Mouse (Mus musculus) gastrocnemius, adult 18-20 months (tissue): ENCODE measurements around the gene Gm7879. TPM values are rescaled to one million over a fixed set of nuclear protein-coding genes. Genes with fewer than 3 reads are reported as not detected.
"Not testable (repeated sequence)": the region's sequence is repeated elsewhere in the genome, so short reads cannot be mapped to it uniquely, and the experiment has no call there.

Experiments
- DNase-seq: peaks from one replicate; pipeline ENCODE4 v3.0.0; 2021; ENCODE audit warnings: low spot score
- long read RNA-seq, 2 experiments: library from polyadenylated mRNA; stranded (forward); transcript quantifications; one replicate each; pipeline ENCODE4 v2.0.0; 2021
- total RNA-seq, 2 experiments: library from RNA; stranded (reverse); gene quantifications; 2 replicates each; pipeline ENCODE4 v1.2.3; 2021

The Gm7879 gene
- total RNA-seq = 1 to 10 TPM; 6.3 to 6.8 TPM
- long read RNA-seq, experiment 1, partial matches to known transcripts = 0 of 4 reads
- long read RNA-seq, experiment 1, other reads (novel, unspliced or antisense) = 0 of 4 reads
- long read RNA-seq, experiment 2 = 0 reads

- not testable (repeated sequence) for DNase-seq
Measured at GRCm38 (mm10) chr5:43912844-43913243, at the start of gene Gm7879. Gm7879 (plus strand) TSS chr5:43913144.

DNA sequence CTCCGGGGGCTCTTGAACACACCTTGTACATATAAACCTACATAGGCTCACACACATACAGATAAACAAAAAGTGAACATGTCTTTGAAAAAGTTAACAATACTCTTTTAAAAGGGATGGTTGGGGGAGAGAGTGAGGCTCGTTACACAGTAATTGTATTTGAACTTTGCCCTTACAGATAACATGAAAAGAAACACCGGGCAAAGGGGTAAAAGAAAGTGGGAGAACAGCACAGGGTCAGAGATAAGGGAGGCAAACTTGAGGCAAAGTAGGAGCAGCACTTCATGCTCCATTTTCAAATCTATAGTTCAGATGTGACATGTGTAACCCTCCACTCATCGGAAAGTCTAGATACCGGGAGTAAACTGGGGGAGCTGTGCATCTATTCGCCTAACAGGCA, 49.3 kb upstream of the Gm7879 start:
- DNase-seq = no peak

- no peak for DNase-seq
Measured at GRCm38 (mm10) chr5:43865316-43865715, 47.6 kb upstream of the Gm7879 start.

- no peak for DNase-seq
Measured at GRCm38 (mm10) chr5:43868253-43868652, 44.7 kb upstream of the Gm7879 start, which contains the start of gene Cd38. Cd38 (plus strand) TSS chr5:43868553.

GRCm38 (mm10) chr5:43868711-43869600, 44.0 kb upstream of the Gm7879 start:
- DNase-seq = no peak

- DNase-seq = no peak
Measured at GRCm38 (mm10) chr5:43871845-43872244, 41.1 kb upstream of the Gm7879 start.

DNA sequence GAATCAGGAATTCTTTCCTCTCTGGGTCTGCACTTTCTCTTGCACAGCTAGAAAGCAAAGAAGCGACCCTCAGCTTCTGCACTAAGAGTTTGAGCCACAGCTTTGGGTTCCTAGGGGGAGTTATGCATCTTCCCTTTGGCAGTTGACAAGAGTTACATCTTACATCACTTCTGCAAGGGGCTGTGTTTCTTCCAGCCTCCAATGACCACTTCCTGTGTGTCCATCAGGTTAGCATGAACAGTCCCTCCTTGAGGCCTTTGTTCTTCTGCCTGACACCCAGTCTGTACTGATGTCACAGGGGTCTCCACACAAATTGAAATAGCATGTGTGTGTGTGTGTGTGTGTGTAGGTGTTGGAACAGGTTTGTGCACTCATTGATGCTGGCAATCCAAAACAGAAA, 40.3 kb upstream of the Gm7879 start:
- DNase-seq = no peak

DNA sequence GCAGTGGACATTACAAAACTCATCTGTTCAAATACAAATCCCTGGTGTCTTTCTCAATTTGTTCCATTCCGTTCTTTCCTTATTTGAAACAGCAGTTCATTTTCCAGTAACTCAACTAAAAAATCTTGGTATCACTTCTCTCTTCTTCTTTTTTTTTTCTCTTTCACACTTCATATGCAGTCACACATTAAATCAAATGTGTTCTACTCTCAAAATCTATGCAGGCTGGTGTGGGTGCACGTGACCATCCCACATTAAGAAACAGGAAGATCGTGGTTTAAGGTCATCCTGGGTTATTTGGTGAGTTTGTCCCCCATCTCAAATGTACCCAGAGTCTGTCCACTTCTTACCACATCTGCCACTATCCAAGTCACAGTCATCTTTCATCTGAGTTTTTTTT, 30.9 kb upstream of the Gm7879 start:
- no peak for DNase-seq

DNA sequence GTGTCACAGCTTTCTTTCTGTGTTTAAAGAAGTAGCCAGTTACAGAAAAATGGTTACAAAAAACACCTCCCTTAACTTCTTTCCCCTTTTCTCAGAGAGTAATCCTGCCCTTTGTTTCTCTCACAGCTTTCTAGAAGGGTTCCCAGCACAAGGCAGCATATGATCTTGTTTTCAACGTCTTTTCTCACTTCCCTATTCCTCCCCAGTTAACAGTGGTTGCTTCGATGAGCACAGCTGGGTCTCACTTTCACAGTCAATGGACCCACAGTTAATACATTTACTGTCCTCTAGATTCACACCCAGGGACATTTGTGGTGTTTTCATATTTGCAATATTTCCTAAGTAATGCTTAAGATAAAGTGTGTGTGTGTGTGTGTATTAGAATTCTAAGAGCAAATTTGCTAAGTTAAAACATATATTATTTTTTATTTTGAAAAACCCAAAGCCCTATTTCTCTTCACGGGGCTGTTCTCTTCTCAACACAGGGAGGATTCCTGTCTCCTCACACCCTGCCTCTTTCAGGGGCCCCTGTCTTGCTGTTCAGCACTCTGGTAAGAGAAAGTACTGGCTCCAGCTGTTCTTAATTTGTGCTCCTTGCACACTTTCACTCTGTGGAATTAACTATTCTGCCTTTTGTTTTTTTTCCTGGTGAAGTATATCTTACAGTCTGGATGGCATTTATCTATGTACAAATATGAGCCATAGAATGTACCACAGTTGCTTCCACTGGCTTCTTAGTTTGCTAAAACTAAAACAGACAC, 27.7 kb upstream of the Gm7879 start:
- DNase-seq = no peak

- peak; percentile 10 for DNase-seq
Measured at GRCm38 (mm10) chr5:43892386-43892785, 20.6 kb upstream of the Gm7879 start.

GRCm38 (mm10) chr5:43894113-43894512, 18.8 kb upstream of the Gm7879 start:
- DNase-seq = peak; percentile 68

DNA sequence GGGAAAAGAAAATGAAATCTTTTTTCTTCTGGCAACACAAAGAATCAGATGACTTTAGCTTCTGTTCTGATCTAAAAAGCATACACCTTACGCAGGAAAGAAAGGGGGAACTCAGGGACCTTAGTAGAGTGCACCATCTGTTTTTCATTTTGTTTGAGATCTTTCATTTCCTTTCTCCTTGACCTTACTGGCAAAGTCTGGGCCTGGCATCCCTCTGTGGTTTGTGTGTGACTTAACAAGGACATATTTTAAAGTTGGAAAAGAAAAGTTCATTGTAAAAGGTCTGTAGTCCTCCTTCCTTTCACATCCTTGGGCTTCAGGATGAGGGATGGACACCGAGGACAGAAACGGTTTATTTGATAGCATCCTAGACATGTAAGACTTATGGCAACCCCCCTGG, 17.0 kb upstream of the Gm7879 start:
- DNase-seq = no peak

DNA sequence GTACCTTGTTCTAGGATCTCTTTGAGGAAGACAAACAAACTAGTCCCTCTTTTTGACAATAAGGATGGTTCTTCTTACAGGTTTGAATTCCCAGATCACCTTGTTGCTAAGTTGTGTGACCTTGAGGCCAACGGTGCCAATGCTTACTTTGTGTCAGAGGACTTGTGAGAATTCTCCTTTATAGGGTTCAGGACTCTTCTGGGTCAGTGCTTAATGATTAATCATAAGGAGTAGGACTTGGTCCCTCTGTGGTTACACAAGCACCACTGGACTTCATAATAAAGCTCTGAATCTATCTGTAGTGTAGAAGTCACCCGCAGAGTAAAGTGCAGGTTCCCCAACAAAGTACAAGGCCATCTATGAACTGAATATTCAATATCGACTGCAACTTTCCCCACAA, 8.3 kb upstream of the Gm7879 start:
- no peak for DNase-seq

DNA sequence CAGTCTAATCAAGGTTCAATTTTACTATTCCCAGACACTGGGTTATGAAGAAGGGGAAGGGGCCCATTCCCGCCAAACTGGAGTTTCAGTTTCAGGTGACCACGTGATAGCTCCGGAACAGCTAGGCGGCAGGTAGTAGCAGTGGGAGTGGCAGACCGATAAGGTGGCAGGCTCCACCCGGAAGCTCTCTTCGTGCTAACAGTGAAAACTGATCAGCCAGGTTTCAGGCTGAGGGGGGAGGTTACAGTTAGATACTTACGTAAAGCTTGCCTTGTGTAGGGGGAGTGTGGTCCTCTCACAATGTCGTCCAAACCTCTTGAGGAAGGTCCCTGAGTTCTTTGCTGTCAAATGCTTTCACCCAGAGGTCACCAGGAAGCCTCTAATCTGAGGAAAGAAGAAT, 3.7 kb upstream of the Gm7879 start:
- DNase-seq = no peak

DNA sequence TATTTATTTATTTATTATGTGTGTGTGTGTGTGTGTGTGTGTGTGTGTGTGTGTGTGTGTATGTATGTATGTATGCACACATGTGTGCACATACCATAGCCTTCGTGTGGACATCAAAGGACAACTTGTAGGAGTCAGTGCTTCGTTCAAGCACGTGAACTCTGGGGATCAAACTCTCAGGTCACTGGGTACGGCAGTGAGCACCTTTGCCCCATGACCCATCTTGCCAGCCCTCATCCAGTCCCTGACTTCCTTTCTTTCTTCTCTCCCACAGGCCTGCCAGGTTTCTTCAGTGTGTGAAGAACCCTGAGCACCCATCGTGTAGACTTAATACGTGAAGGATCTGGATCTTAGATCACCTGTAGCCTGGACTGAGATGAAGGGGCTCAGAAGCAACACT, 2.9 kb upstream of the Gm7879 start:
- no peak for DNase-seq

GRCm38 (mm10) chr5:43915261-43915886, 2.4 kb downstream of the Gm7879 start:
- no peak for DNase-seq

DNA sequence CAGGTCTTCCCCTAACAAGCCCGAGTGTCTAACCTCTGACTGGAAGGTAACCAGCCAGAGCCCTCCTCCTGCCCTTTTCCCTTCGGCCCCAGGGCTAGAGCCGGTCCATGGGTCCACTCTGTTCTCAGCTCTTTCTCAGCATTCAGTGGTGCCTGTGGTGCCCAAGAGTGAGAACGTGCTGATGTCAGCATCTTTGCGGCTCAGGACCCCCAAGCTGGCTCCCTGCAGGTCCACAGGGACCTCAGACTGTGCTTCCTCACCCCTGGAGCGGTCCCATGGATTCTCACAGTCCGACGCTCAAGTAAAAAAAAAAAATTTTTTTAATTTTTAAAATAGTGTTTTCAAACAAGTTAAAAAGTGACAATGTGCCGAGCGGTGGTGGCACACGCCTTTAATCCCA, 8.9 kb downstream of the Gm7879 start:
- no peak for DNase-seq

DNA sequence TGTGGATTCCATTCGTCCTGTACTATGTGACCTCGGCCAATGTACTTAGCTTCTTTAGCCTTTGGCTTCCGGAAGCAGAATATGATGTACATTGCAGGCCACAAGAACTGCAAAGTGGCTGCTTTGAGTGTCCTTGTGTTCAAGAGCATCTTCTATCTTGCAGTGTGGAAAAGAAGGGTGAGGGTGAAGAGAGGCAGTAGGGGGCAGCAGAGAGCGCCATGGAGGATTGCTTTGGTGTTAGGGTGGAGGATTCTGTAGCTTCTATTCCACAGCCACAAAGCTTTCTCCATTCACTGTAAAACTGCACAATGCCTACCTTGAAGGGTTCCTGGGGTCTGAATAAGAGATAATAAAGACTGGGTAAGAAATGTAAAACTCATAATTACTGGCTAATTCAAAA, 11.0 kb downstream of the Gm7879 start:
- DNase-seq = peak; percentile 23

DNA sequence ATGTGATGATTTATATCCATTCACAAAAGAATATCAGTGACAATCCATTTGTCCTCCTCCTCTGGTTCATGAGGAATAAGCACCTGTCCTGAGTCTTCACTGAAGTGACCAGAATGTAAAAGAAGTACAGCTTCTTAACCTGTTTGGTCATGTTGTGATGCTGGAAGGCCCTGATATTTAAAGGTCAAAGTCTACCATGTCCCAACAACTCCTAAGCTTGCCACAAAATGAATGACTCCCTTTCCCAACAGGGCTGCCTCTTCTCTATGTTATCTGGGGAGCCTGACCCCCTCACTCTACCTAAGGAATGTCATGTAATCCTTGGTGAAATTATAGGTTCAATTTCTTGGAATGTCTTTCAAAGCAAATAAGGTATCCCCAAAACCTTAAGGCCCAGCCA, 14.8 kb downstream of the Gm7879 start:
- DNase-seq = no peak

DNA sequence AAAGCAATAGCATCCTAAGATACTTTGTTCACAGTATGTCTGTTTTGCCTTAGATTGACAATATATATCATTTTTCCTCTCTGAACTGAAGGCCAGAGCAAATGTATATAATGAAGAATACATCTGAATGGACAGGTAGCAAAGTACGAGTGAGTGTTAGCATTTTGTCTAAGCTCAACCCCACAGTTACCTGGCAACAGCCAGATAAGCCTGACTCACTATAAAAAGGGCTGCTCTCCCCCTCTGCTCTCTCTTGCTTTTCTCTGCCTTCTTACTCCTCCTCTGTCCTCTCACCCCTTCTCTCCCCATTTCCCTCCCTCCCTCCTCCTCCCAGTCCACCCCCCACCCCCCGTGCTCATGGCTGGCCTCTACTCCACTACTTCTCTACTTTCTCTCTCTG, 20.3 kb downstream of the Gm7879 start:
- DNase-seq = no peak

DNA sequence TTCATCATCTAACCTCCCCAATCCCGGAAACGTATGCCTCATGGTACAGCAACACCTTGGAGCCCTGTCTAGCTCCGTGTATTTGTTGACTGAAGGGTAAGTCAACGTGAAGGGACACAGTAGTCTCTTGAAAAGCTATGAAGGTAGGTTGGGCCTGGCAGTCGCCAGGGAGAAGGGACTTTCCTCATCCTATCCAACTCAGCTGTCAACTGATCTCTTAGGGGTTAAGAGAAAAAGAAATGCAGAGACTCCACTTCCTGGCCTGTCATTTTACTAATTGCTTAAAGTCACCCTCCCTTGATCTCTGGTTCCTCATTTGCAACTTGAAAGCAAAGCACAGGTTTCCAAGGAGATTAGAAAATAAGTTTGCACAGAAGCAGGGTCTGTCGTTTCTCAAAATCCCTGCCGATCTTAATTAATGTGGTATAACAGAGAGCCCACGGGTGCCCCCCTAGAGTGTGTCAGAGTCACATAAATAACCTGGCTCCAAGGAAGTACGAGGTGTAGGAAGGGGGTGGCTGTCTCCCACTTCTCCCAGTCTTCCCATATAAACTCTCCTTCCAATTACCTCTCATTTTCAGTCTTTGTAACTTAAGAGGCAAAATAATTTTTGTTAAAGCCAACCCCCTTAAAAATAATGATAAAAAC, 34.5 kb downstream of the Gm7879 start:
- DNase-seq = no peak
